Mouse (Mus musculus) frontal cortex, adult 2 months (tissue): ENCODE measurements around the gene Srcap. TPM values are rescaled to one million over a fixed set of nuclear protein-coding genes. Genes with fewer than 3 reads are reported as not detected.

ENCODE experiments used
- DNase-seq, 2 experiments: peaks; one replicate each; pipeline ENCODE4 v3.0.0; 2022; ENCODE audit warnings: low spot score in 1 of 2; ENCODE audit errors: extremely low spot score in 1 of 2
- polyA plus RNA-seq: library from polyadenylated mRNA; depleted of rRNA; stranded (reverse); fragments of >200 nt; gene quantifications from 2 replicates; pipeline ENCODE4 v1.2.3, GENCODE M21; 2012

Srcap gene
- polyA plus RNA-seq, 1 experiment = 31.3 TPM

GRCm38 (mm10) chr7:127572895-127573471, 61.2 kb downstream of the Srcap start, which contains the start of gene Phkg2:
Gene Phkg2 (plus strand): TSS chr7:127573340.
- DNase-seq = peak; percentile 96 to 97

- DNase-seq = no peak
Measured at GRCm38 (mm10) chr7:127573503-127574008, 61.8 kb downstream of the Srcap start.

GRCm38 (mm10) chr7:127574115-127574514, 62.3 kb downstream of the Srcap start:
- no peak for DNase-seq

GRCm38 (mm10) chr7:127583260-127583659, 71.5 kb downstream of the Srcap start:
- DNase-seq = no peak

- no peak for DNase-seq
Measured at GRCm38 (mm10) chr7:127585031-127585430, 73.2 kb downstream of the Srcap start.

GRCm38 (mm10) chr7:127586149-127586548, 74.4 kb downstream of the Srcap start:
- DNase-seq = no peak

GRCm38 (mm10) chr7:127587196-127587595, 75.4 kb downstream of the Srcap start:
- no peak for DNase-seq

GRCm38 (mm10) chr7:127588011-127588871, 76.5 kb downstream of the Srcap start, which contains the start of the genes Ccdc189 and Rnf40:
Gene Ccdc189 (minus strand): TSS chr7:127588595.
Gene Rnf40 (plus strand): TSS chr7:127588767.
- DNase-seq = peak; percentile 96 to 98

- no peak for DNase-seq
Measured at GRCm38 (mm10) chr7:127588901-127589300, 77.1 kb downstream of the Srcap start.

- DNase-seq = no peak
Measured at GRCm38 (mm10) chr7:127589637-127590036, 77.9 kb downstream of the Srcap start.

GRCm38 (mm10) chr7:127591108-127591507, 79.3 kb downstream of the Srcap start:
- no peak for DNase-seq

- DNase-seq = no peak
Measured at GRCm38 (mm10) chr7:127592575-127592974, 80.8 kb downstream of the Srcap start.

GRCm38 (mm10) chr7:127596747-127597146, 85.0 kb downstream of the Srcap start:
- DNase-seq = no peak

- DNase-seq = no peak
Measured at GRCm38 (mm10) chr7:127600612-127601011, 88.8 kb downstream of the Srcap start.

GRCm38 (mm10) chr7:127601735-127602134, 90.0 kb downstream of the Srcap start:
- DNase-seq = no peak

GRCm38 (mm10) chr7:127602903-127603302, 91.1 kb downstream of the Srcap start:
- no peak for DNase-seq

- DNase-seq = no peak
Measured at GRCm38 (mm10) chr7:127604256-127604655, 92.5 kb downstream of the Srcap start.

- no peak for DNase-seq
Measured at GRCm38 (mm10) chr7:127607150-127607549, 95.4 kb downstream of the Srcap start.
